ENCODE assay signal across 9 mouse cellular contexts in genomic region chrX:93289076-93289475, GRCm38 (mm10). TPM values are rescaled to one million over a fixed set of nuclear protein-coding genes. Genes with fewer than 3 reads are reported as not detected.
DNase-seq lines count a peak whose midpoint lies in the region; ATAC-seq and TF ChIP-seq lines count a peak whose summit lies in the region.
"Had no signal": no experiment of that assay in that cellular context is flagged by ENCODE, and none has a peak within 500 bp of the region (broad histone marks: within the 10 kb centered on the region; RNA-seq: fewer than 3 reads in every experiment).

No protein-coding gene starts in this region.

- peak overlapping the region; percentile 86 for H3K4me2 ChIP-seq in heart, embryonic 12.5 days
- peak overlapping the region; percentile 56 for H3K4me2 ChIP-seq in forebrain, postnatal 0 days (ENCODE audit: low read depth)
- peak overlapping the region; percentile 65 for H3K4me2 ChIP-seq in liver, postnatal 0 days (ENCODE audit: low read depth, low read length)

- H3K27ac ChIP-seq in heart, embryonic 12.5 days (ENCODE audit: poor library complexity, severe bottlenecking): no peak overlapping the region
- peak overlapping the region; percentile 78 for H3K27ac ChIP-seq in forebrain, postnatal 0 days (ENCODE audit: low read depth, low read length)
- H3K27ac ChIP-seq in liver, postnatal 0 days (ENCODE audit: low read depth): no peak overlapping the region

- H3K27me3 ChIP-seq in heart, embryonic 12.5 days (replicated peaks): peaks cover 92% of the 10 kb centered on the region
- no peaks in the 10 kb centered on the region for H3K27me3 ChIP-seq in forebrain, postnatal 0 days (ENCODE audit: insufficient read depth, low read length)
- peaks cover 93% of the 10 kb centered on the region for H3K27me3 ChIP-seq in liver, postnatal 0 days (ENCODE audit: insufficient read depth, low read length)

- no peak for TF ChIP-seq CTCF in forebrain, postnatal 0 days (IDR thresholded peaks at IDR 0.05; ENCODE audit: low read depth)
- no peak for TF ChIP-seq CTCF in liver, postnatal 0 days (IDR thresholded peaks at IDR 0.05; ENCODE audit: low read depth)

- peaks cover 10% of the 10 kb centered on the region for H3K4me1 ChIP-seq in heart, embryonic 12.5 days (replicated peaks)
- no peaks in the 10 kb centered on the region for H3K4me1 ChIP-seq in forebrain, postnatal 0 days (ENCODE audit: insufficient read depth)
- H3K4me1 ChIP-seq in liver, postnatal 0 days (ENCODE audit: insufficient read depth): no peaks in the 10 kb centered on the region

- ATAC-seq in heart, embryonic 12.5 days (ENCODE audit: insufficient number of reproducible peaks, low FRiP score): no peak
- ATAC-seq in forebrain, postnatal 0 days: no peak
- no peak for ATAC-seq in liver, postnatal 0 days

- no peak for DNase-seq in heart, adult 11 months
- DNase-seq in ES-CJ7 (ENCODE audit: low read depth, low spot score): peak; percentile 11
- peak; percentile 21 for DNase-seq in forebrain, postnatal 0 days
- no peak for DNase-seq in liver, postnatal 0 days
- no peak for DNase-seq in gastrocnemius, postnatal 4 days (ENCODE audit: low spot score in 2 of 2)
- no peak for DNase-seq in natural killer cell, adult 2 months (ENCODE audit: low spot score in 2 of 2)
- no peak for DNase-seq in adrenal gland, adult 8-10 months

- no peak overlapping the region for H3K9ac ChIP-seq in heart, embryonic 12.5 days
- peak overlapping the region; percentile 57 for H3K9ac ChIP-seq in forebrain, postnatal 0 days
- H3K9ac ChIP-seq in liver, postnatal 0 days (replicated peaks): no peak overlapping the region

- whole genome bisulfite sequencing in heart, embryonic 12.5 days: 14% methylated on average over 27 of the region's 37 CpGs
- 24% methylated on average over 32 of the region's 37 CpGs for whole genome bisulfite sequencing in forebrain, postnatal 0 days
- WGBS in liver, postnatal 0 days (ENCODE audit: insufficient replicate concordance): 21% methylated on average over 26 of the region's 37 CpGs

- no peaks in the 10 kb centered on the region for H3K36me3 ChIP-seq in heart, embryonic 12.5 days
- no peaks in the 10 kb centered on the region for H3K36me3 ChIP-seq in forebrain, postnatal 0 days (ENCODE audit: insufficient read depth)
- no peaks in the 10 kb centered on the region for H3K36me3 ChIP-seq in liver, postnatal 0 days (replicated peaks; ENCODE audit: insufficient read depth, low read length)

- H3K4me3 ChIP-seq in heart, embryonic 12.5 days: peak overlapping the region; percentile 54
- peak overlapping the region; percentile 41 for H3K4me3 ChIP-seq in forebrain, postnatal 0 days (ENCODE audit: low read depth, low read length)
- peak overlapping the region; percentile 36 for H3K4me3 ChIP-seq in liver, postnatal 0 days (ENCODE audit: low read depth, low read length)
- H3K4me3 ChIP-seq: erythroblast, embryonic 14.5 days had no signal

- TF ChIP-seq EP300 in liver, postnatal 0 days (IDR thresholded peaks at IDR 0.05; ENCODE audit: low read depth): no peak

- H3K9me3 ChIP-seq in heart, embryonic 12.5 days (replicated peaks): no peaks in the 10 kb centered on the region; the same call in 1 of the 2 replicates
- no peaks in the 10 kb centered on the region for H3K9me3 ChIP-seq in forebrain, postnatal 0 days (ENCODE audit: low read length)
- H3K9me3 ChIP-seq in liver, postnatal 0 days (ENCODE audit: low read length): peaks cover 4% of the 10 kb centered on the region; the same call in 1 of the 2 replicates

RNA-seq across cellular contexts. Expression of gene Arx, which starts 2.8 kb away (rescaled TPM):
- polyA plus RNA-seq in heart, embryonic 12.5 days (2016; fragmentation: Nextera tagmentation; extraction: Ambion mirVana): 0.10 TPM in 1 of 2 replicates, not detected in the other
- total RNA-seq in forebrain, postnatal 0 days (2014; rRNA removed): 41.8 and 57.9 TPM in 2 replicates
- polyA plus RNA-seq in forebrain, postnatal 0 days (2015; fragmentation: Nextera tagmentation; extraction: Ambion mirVana): 30.2 and 30.6 TPM in 2 replicates
- polyA plus RNA-seq in liver, postnatal 0 days (2015; fragmentation: Nextera tagmentation; extraction: Ambion mirVana): not detected in 2 replicates
- 1 to 10 TPM; 2.2 to 2.4 TPM for total RNA-seq in gastrocnemius, postnatal 4 days (2021)
- total RNA-seq in adrenal gland, adult 8-10 months (2022): 1 to 10 TPM in 1 of 4 experiments, under 1 TPM in 3; 0.22 to 3.2 (median 0.59) TPM
- polyA plus RNA-seq: erythroblast, embryonic 14.5 days had no signal

Comparison
In these comparisons a context has a peak if more than half of its experiments do, and no peak if none do; other contexts are left out.
1. DNase-seq: peak in ES-CJ7 (single experiment) and forebrain, postnatal 0 days (single experiment); none in heart, adult 11 months (single experiment), liver, postnatal 0 days (single experiment), gastrocnemius, postnatal 4 days (0 of 2), natural killer cell, adult 2 months (0 of 2) and adrenal gland, adult 8-10 months (single experiment).
2. RNA of gene Arx, which starts 2.8 kb away (total RNA-seq): 41.8 to 57.9 TPM in forebrain, postnatal 0 days; 2.2 to 2.4 TPM in gastrocnemius, postnatal 4 days and 0.22 to 3.2 TPM in adrenal gland, adult 8-10 months; every median in the first group is over 10 times any median in the second.
3. Peak in every context shown above with its lines, with median percentiles within 50 percentile points of each other: H3K4me2 ChIP-seq and H3K4me3 ChIP-seq.